Mouse (Mus musculus) ovary, postnatal 10 days (tissue): ENCODE measurements at regions not wholly inside any gene's neighbourhood (a gene's known extent, or its start where the extent isn't known, plus 50 kb on each side); places are given as distances from the start of the nearest gene placed in this dataset.

Source experiments
- DNase-seq: peaks from one replicate; pipeline ENCODE4 v3.0.0; 2022; ENCODE audit warnings: low spot score

- no peak for DNase-seq
Measured at GRCm38 (mm10) chr1:80131354-80131753, 86.9 kb downstream of the Fam124b start.

- no peak for DNase-seq
Measured at GRCm38 (mm10) chr1:80123966-80124365, 94.3 kb downstream of the Fam124b start.

GRCm38 (mm10) chr1:80115913-80116312 is 102.4 kb downstream of the Fam124b start:
- DNase-seq: no peak

- DNase-seq: no peak
Measured at GRCm38 (mm10) chr1:80107747-80108476, 110.4 kb downstream of the Fam124b start.

GRCm38 (mm10) chr1:80106269-80106668 is 112.0 kb downstream of the Fam124b start:
- DNase-seq: no peak

GRCm38 (mm10) chr1:80098266-80098665 is 120.0 kb downstream of the Fam124b start:
- DNase-seq: no peak

- DNase-seq: no peak
Measured at GRCm38 (mm10) chr1:80091800-80092199, 126.5 kb downstream of the Fam124b start.

GRCm38 (mm10) chr1:80091350-80091749 is 126.9 kb downstream of the Fam124b start:
- DNase-seq: no peak

- no peak for DNase-seq
Measured at GRCm38 (mm10) chr1:80088651-80089050, 129.6 kb downstream of the Fam124b start.

- DNase-seq: no peak
Measured at GRCm38 (mm10) chr1:80076357-80076756, 141.9 kb downstream of the Fam124b start.

GRCm38 (mm10) chr1:80074376-80074775 is 143.9 kb downstream of the Fam124b start:
- no peak for DNase-seq

GRCm38 (mm10) chr1:80073950-80074349 is 144.3 kb downstream of the Fam124b start:
- no peak for DNase-seq

GRCm38 (mm10) chr1:80069141-80069540 is 149.1 kb downstream of the Fam124b start:
- DNase-seq: no peak

GRCm38 (mm10) chr1:80062121-80062520 is 156.2 kb downstream of the Fam124b start:
- DNase-seq: no peak

- DNase-seq: no peak
Measured at GRCm38 (mm10) chr1:80061632-80062031, 156.6 kb downstream of the Fam124b start.

- no peak for DNase-seq
Measured at GRCm38 (mm10) chr1:80045141-80045540, 173.1 kb downstream of the Fam124b start.

- DNase-seq: no peak
Measured at GRCm38 (mm10) chr1:80040409-80040808, 177.9 kb downstream of the Fam124b start.

GRCm38 (mm10) chr1:80039891-80040290 is 178.4 kb downstream of the Fam124b start:
- DNase-seq: no peak

GRCm38 (mm10) chr1:80039161-80039560 is 178.2 kb upstream of the Serpine2 start:
- DNase-seq: no peak

- no peak for DNase-seq
Measured at GRCm38 (mm10) chr1:80038059-80038458, 177.1 kb upstream of the Serpine2 start.

- no peak for DNase-seq
Measured at GRCm38 (mm10) chr1:80036436-80036835, 175.5 kb upstream of the Serpine2 start.

GRCm38 (mm10) chr1:80033522-80033921 is 172.5 kb upstream of the Serpine2 start:
- no peak for DNase-seq

- no peak for DNase-seq
Measured at GRCm38 (mm10) chr1:80033121-80033520, 172.1 kb upstream of the Serpine2 start.

- no peak for DNase-seq
Measured at GRCm38 (mm10) chr1:80032464-80032863, 171.5 kb upstream of the Serpine2 start.
